Mouse (Mus musculus) liver, embryonic 15.5 days (tissue): Measurements from ENCODE around the gene Sh3pxd2a. TPM values are rescaled to one million over a fixed set of nuclear protein-coding genes. Genes with fewer than 3 reads are reported as not detected.

Experiments used
- ATAC-seq: fragments of 200-750 bp; cut with Nextera tagmentation; 2 replicates; pipeline ENCODE4 v1.8.0; 2017; ENCODE audit warnings: moderate number of reproducible peaks, mild to moderate bottlenecking, moderate library complexity; ENCODE audit not compliant: insufficient read depth
- H3K27ac ChIP-seq: fragments of 300-500 bp; sonication (generic); replicated peaks from 2 replicates; pipeline ENCODE4 v1.5.1; 2015; ENCODE audit warnings: mild to moderate bottlenecking, inconsistent platforms
- H3K27me3 ChIP-seq: fragments of 300-500 bp; sonication (generic); 2 replicates; pipeline ENCODE4 v1.6.1; 2015; ENCODE audit warnings: mild to moderate bottlenecking, inconsistent platforms
- H3K36me3 ChIP-seq: fragments of 300-500 bp; sonication (generic); replicated peaks from 2 replicates; pipeline ENCODE4 v1.6.1; 2015; ENCODE audit warnings: moderate library complexity, mild to moderate bottlenecking, inconsistent platforms
- H3K4me1 ChIP-seq: fragments of 300-500 bp; sonication (generic); replicated peaks from 2 replicates; pipeline ENCODE4 v1.6.1; 2015; ENCODE audit warnings: inconsistent platforms
- H3K4me2 ChIP-seq: fragments of 300-500 bp; sonication (generic); 2 replicates; pipeline ENCODE4 v1.6.1; 2015; ENCODE audit warnings: moderate library complexity, mild to moderate bottlenecking, inconsistent platforms
- H3K4me3 ChIP-seq: fragments of 300-500 bp; sonication (generic); replicated peaks from 2 replicates; pipeline ENCODE4 v1.5.1; 2015; ENCODE audit warnings: mild to moderate bottlenecking, inconsistent platforms
- H3K9ac ChIP-seq: fragments of 300-500 bp; sonication (generic); 2 replicates; pipeline ENCODE4 v1.6.1; 2015; ENCODE audit warnings: moderate library complexity, mild to moderate bottlenecking, inconsistent platforms
- H3K9me3 ChIP-seq: fragments of 300-500 bp; sonication (generic); replicated peaks from 2 replicates; pipeline ENCODE4 v1.6.1; 2016; ENCODE audit warnings: inconsistent platforms
- WGBS: fragments of 180-500 bp; shearing (Covaris S2); methylation state at CpG from one replicate; pipeline ENCODE4 v1.1.7; 2015; ENCODE audit warnings: mixed read lengths; ENCODE audit not compliant: insufficient replicate concordance; 5-methylcytosine and 5-hydroxymethylcytosine counted together
- polyA plus RNA-seq: library from polyadenylated mRNA; unstranded; fragments of >200 nt; fragmentation: Nextera tagmentation; extraction: Ambion mirVana; gene quantifications from 2 replicates; pipeline ENCODE4 v1.2.1, GENCODE M21; 2015

The Sh3pxd2a gene
- polyA plus RNA-seq, 1 experiment from 2014 or later: 0.63 TPM

DNA sequence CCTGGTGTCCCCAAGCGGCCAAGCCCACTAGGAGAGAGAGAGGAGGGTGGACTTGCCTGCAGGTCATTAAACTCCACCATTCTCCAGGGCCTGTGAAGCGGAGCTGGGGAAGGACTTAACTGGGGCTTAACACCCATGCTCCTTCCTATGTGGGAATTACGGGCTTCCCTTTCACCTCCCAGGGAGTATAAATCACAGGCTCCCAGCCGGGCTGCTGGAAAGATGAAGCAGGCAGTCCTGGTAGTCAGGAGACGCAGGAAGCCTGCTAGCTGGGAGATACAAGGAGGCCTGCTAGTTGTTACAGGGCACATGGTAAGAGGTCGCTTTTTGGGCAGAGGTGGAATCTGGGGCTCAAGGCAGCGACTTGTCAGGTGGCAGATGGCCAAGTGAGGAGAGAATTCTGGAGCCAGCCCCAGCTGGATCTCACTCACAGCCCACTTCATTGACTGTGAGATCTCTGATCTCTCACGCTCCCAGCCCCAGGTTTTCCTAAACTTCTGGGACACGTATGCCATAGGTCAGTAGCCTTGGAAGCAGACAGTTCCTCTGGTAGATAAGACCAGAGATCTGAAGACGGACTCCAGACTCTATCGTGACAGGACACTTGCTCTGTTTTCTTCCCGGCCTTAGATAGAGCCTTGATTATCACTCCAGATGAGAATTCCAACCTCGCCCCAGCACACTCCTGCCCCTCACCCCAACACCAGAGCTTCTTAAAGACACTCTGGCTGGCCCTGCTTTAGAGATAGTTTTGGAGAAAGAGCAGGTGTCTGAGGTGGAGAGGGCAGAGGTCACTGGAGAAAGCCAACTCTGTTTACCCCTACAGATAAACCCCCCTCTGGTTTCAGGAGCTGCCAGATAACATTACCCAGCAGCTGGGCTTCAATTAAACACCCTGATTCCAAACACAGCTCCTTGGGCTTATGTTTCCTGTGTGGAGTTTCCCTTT is 36.1 kb downstream of the Sh3pxd2a start:
- no peaks in the 10 kb centered on the region for H3K27me3 ChIP-seq
- no peaks in the 10 kb centered on the region for H3K9me3 ChIP-seq
- 0 out of 2 replicates have a peak overlapping the region, but pooled peaks have one; percentile 25 for H3K9ac ChIP-seq
- 0 out of 2 replicates have a peak, but pooled peaks cover 5% of the 10 kb centered on the region for H3K36me3 ChIP-seq
- peak overlapping the region; percentile 65 for H3K27ac ChIP-seq
- 44% methylated on average over 13 of the region's 13 CpGs for WGBS
- H3K4me2 ChIP-seq: peak overlapping the region; percentile 27; the same call in 1 of the 2 replicates
- ATAC-seq: no peak
- H3K4me3 ChIP-seq: no peak overlapping the region
- peaks cover 76% of the 10 kb centered on the region for H3K4me1 ChIP-seq

DNA sequence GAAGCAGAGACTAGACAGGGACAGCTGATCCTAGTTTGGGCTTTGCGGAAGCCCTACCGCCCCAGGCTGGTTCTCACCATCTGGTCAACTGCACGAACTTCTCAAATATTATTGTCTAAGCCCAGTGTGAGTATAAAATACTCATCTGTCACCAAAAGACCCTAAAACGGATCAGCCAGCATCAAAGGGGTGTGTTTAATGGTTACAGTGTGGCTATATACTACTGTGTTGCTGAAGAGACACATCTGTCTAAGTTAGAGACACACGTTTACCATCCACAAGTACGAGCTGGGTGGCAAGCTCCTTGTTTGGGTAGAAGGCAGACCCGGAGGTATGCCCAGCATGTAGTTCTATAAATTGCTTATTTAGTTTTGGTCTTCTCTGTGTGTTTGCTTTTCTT is 40.6 kb downstream of the Sh3pxd2a start:
- 0 out of 2 replicates have a peak overlapping the region, but pooled peaks have one; percentile 2 for H3K27ac ChIP-seq
- no peak for ATAC-seq
- H3K4me2 ChIP-seq: no peak overlapping the region
- 0 out of 2 replicates have a peak, but pooled peaks cover 5% of the 10 kb centered on the region for H3K36me3 ChIP-seq
- H3K4me1 ChIP-seq: peaks cover 54% of the 10 kb centered on the region
- H3K4me3 ChIP-seq: no peak overlapping the region
- 85% methylated on average over 7 of the region's 7 CpGs for WGBS
- no peaks in the 10 kb centered on the region for H3K9me3 ChIP-seq
- H3K27me3 ChIP-seq: no peaks in the 10 kb centered on the region
- no peak overlapping the region for H3K9ac ChIP-seq

DNA sequence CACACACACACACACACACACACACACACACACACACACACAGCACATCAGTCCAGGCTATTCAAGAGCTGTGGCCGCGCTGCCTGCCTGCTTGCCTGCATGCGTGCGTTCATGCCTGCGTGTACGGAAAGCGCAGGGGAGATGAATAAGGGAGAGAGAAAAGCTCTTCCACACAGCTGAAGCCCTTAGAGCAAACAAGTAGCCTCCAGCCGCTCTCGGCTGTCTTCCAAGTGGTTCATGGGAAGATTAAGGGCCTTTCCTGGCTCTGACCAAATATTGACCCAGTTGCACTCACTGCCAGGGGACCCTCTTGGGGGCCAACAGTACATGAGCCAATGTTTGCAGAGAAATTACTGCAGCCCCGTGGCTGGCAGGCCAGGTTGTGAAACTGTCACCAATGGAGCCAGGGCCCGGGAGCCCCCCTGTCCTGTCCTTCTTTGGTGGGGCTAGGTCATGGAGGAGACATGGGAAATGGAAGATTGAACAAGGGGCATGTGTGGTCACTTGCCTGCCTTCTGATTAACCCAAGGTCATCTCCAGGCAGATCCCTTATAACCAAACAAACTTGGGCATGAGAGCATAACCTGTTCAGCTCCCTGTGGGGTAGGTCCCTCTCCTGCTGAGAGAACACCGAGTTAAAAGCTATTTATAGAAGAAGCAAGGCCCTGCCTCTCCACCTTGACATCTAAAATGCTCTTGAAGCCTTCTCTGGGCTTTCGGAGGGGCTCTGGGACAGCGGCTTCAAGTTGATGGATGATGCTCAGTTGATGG is 42.9 kb downstream of the Sh3pxd2a start:
- Histone ChIP-seq H3K27ac (peak overlapping the region; percentile 7; the same call in 1 of the 2 replicates), H3K9ac (no peak overlapping the region), H3K36me3 (0 out of 2 replicates have a peak, but pooled peaks cover 5% of the 10 kb centered on the region), H3K9me3 (no peaks in the 10 kb centered on the region), H3K27me3 (no peaks in the 10 kb centered on the region), H3K4me3 (no peak overlapping the region), H3K4me2 (no peak overlapping the region), H3K4me1 (peaks cover 39% of the 10 kb centered on the region)
- no peak for ATAC-seq
- 73% methylated on average over 14 of the region's 14 CpGs for WGBS

- Histone ChIP-seq H3K36me3 (0 out of 2 replicates have a peak, but pooled peaks cover 5% of the 10 kb centered on the region), H3K4me2 (no peak overlapping the region), H3K27ac (no peak overlapping the region), H3K27me3 (no peaks in the 10 kb centered on the region), H3K4me1 (peaks cover 39% of the 10 kb centered on the region), H3K9me3 (no peaks in the 10 kb centered on the region), H3K9ac (no peak overlapping the region), H3K4me3 (no peak overlapping the region)
- no peak for ATAC-seq
- WGBS: 81% methylated on average over 11 of the region's 11 CpGs
These were observed 43.7 kb downstream of the Sh3pxd2a start for GRCm38 (mm10) chr19:47420539-47420938.

- H3K27ac ChIP-seq: no peak overlapping the region
- H3K9me3 ChIP-seq: no peaks in the 10 kb centered on the region
- H3K4me1 ChIP-seq: peaks cover 34% of the 10 kb centered on the region
- no peak overlapping the region for H3K4me2 ChIP-seq
- ATAC-seq: no peak
- no peak overlapping the region for H3K9ac ChIP-seq
- H3K27me3 ChIP-seq: no peaks in the 10 kb centered on the region
- H3K4me3 ChIP-seq: no peak overlapping the region
- 0 out of 2 replicates have a peak, but pooled peaks cover 4% of the 10 kb centered on the region for H3K36me3 ChIP-seq
- 67% methylated on average over 8 of the region's 8 CpGs for WGBS
These were observed 45.0 kb downstream of the Sh3pxd2a start for GRCm38 (mm10) chr19:47419208-47419607.

GRCm38 (mm10) chr19:47416161-47416560 is 48.0 kb downstream of the Sh3pxd2a start:
- H3K36me3 ChIP-seq: no peaks in the 10 kb centered on the region
- H3K4me2 ChIP-seq: no peak overlapping the region
- peaks cover 19% of the 10 kb centered on the region for H3K4me1 ChIP-seq
- H3K27ac ChIP-seq: no peak overlapping the region
- no peaks in the 10 kb centered on the region for H3K27me3 ChIP-seq
- WGBS: 76% methylated on average over 12 of the region's 12 CpGs
- ATAC-seq: no peak
- no peaks in the 10 kb centered on the region for H3K9me3 ChIP-seq
- H3K9ac ChIP-seq: no peak overlapping the region
- no peak overlapping the region for H3K4me3 ChIP-seq

DNA sequence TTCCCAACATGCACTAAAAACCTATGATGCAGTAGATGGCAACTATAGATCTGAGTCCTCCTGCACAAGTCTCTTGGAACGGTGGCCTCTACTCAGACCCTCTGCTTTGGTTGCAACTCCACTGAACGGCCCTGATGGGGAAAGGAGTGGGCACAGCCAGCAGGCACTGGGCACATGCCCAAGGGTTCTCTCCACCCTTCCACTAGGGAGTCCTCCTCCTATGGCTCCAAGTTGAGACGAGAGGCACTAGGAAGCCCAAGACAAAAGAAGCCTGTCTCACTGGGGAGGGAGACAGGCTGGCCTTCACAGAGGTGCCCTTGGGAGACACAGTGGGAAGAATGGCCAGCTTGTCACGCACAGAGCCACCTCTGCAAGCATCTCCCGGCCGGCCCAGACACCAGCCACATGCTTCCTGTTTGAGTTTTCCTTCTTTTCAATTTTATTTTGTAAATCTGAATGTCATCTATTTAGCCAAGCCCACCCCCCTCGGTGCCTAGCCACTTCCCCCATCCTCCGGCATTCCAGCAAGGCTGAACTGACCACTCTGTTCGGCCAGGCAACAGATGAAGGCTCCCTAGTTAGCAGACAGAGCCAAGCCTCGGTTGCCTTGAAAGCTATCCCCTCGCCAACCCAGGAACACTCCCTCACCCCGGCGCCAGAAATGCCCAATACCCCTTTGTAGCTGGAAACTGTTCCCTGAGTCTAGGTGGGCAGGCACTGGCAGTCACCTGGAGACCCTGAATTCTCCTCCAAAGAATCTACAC is 49.9 kb downstream of the Sh3pxd2a start:
- H3K27ac ChIP-seq: no peak overlapping the region
- no peaks in the 10 kb centered on the region for H3K36me3 ChIP-seq
- 68% methylated on average over 13 of the region's 13 CpGs for WGBS
- peaks cover 28% of the 10 kb centered on the region for H3K4me1 ChIP-seq
- ATAC-seq: no peak
- no peak overlapping the region for H3K4me3 ChIP-seq
- H3K9me3 ChIP-seq: no peaks in the 10 kb centered on the region
- no peak overlapping the region for H3K4me2 ChIP-seq
- no peaks in the 10 kb centered on the region for H3K27me3 ChIP-seq
- no peak overlapping the region for H3K9ac ChIP-seq

GRCm38 (mm10) chr19:47413458-47414005 is 50.7 kb downstream of the Sh3pxd2a start:
- ATAC-seq: no peak
- Histone ChIP-seq H3K9ac (no peak overlapping the region), H3K4me1 (peaks cover 36% of the 10 kb centered on the region), H3K36me3 (no peaks in the 10 kb centered on the region), H3K4me2 (no peak overlapping the region), H3K4me3 (no peak overlapping the region), H3K9me3 (no peaks in the 10 kb centered on the region), H3K27ac (no peak overlapping the region), H3K27me3 (no peaks in the 10 kb centered on the region)
- WGBS: 86% methylated on average over 6 of the region's 6 CpGs

- 0 out of 2 replicates have a peak, but pooled peaks have one; percentile 14 for ATAC-seq
- no peak overlapping the region for H3K9ac ChIP-seq
- WGBS: 55% methylated on average over 11 of the region's 11 CpGs
These were observed 51.5 kb downstream of the Sh3pxd2a start for GRCm38 (mm10) chr19:47412566-47413248.

DNA sequence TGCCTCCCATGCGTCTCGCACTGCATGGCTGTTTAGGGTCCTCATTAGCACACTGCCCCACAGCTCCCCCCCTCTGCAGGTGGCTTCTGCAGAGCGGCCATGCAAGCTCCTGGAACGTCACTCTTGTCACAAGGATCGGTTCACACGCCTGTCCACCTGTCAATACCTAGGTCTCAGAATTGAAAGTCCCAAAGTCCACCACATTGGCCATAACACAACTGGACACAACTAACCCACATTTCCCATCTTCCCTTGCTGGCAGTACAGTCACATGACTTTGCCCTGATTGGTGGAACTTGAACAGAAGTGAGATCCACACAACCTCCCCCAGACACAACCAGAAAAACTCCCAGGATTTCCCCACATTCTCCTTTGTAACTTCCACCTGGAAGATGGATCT is 53.9 kb downstream of the Sh3pxd2a start:
- H3K9me3 ChIP-seq: no peaks in the 10 kb centered on the region
- H3K9ac ChIP-seq: no peak overlapping the region
- WGBS: 83% methylated on average over 6 of the region's 6 CpGs
- H3K36me3 ChIP-seq: 0 out of 2 replicates have a peak, but pooled peaks cover 4% of the 10 kb centered on the region
- no peak overlapping the region for H3K27ac ChIP-seq
- no peaks in the 10 kb centered on the region for H3K27me3 ChIP-seq
- peaks cover 65% of the 10 kb centered on the region for H3K4me1 ChIP-seq
- no peak overlapping the region for H3K4me3 ChIP-seq
- H3K4me2 ChIP-seq: no peak overlapping the region
- ATAC-seq: no peak

More at GRCm38 (mm10) chr19:47412566-47413248, 51.5 kb downstream of the Sh3pxd2a start:
- Histone ChIP-seq H3K4me3 (no peak overlapping the region), H3K27ac (0 out of 2 replicates have a peak overlapping the region, but pooled peaks have one; percentile 2), H3K4me1 (peaks cover 41% of the 10 kb centered on the region), H3K27me3 (no peaks in the 10 kb centered on the region), H3K4me2 (no peak overlapping the region), H3K9me3 (no peaks in the 10 kb centered on the region), H3K36me3 (0 out of 2 replicates have a peak, but pooled peaks cover 4% of the 10 kb centered on the region)
